Mouse (Mus musculus) embryo, embryonic 10 days (tissue): ENCODE results near the gene C1qtnf5.

Experiments
- DNase-seq: peaks from one replicate; pipeline ENCODE4 v3.0.0-alpha.2; 2015; ENCODE audit warnings: low spot score

The C1qtnf5 gene

DNA sequence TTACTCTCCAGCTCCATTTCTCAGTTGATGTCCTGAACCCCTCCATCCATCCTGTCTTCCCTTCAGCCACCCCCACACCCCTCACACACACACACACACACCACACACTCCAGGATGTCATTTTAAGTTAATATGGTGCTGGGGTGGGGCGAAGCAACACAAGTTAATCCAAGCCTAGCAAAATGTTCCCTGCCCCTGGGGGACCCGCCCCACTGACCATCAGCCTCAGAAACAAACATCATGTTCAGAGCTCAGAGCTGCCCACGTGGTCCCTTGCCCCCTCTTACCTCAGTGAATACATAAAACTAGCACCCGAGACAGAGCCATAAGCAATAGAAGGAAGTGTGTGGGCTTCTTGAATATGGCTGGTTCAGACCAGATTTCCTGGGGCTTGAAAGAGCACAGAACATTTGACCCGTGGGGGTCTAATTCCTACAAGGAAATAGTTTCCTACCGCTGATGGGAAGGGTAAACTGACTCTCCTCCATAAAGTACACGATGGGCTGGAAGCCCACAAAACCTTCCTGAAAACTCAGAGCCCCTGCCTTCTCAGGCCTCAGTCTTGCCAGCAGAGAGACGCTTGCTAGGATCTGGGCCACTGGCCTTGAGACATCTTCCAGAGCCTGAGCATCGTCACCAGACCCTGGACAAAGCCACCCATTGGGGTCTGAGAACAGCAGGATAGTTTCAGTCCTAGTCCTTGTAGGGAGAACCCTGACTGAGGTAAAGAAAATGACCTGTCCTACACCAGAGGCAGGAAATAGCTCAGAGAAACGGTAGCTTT lies 26.9 kb upstream of the C1qtnf5 start:
- no peak for DNase-seq

DNA sequence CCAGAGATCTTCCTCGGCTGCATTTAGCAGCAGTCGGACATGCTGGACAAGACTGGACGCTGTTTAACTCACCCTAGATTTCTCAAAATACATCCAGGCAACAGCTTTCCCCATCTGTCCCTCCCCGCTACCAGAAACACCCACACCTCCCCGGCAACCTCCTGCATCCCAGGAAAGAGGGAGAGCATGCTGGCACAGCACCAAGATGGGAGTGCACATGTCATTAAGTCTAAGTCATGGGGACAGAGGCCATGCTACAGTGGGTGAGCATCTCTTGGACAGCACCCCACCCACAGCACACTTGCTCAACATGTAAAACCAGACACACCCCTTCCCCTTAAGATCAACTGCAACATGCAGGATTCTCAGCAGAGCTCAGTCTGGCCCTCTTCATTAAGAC lies 26.1 kb upstream of the C1qtnf5 start:
- DNase-seq = no peak

- DNase-seq = no peak
These were observed 25.5 kb upstream of the C1qtnf5 start for GRCm38 (mm10) chr9:44081581-44081980.

DNA sequence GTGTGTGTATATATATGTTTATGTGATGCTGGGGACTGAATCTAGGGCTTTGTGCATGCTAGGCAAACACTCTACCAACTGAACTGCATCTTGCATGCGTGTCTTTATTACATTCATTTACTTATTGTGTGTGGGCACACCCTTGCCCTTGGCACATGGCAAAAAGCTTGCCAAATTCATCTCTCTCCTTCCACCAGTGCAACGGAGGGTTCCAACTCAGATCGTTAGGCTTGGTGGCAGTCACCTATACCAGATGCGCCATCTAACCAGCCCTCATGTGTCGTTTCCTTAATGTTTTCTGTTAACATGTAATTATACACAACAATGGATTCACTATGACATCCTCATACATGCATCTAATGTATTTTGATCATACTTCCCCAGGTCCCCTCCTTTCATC lies 24.8 kb upstream of the C1qtnf5 start:
- DNase-seq = no peak

DNA sequence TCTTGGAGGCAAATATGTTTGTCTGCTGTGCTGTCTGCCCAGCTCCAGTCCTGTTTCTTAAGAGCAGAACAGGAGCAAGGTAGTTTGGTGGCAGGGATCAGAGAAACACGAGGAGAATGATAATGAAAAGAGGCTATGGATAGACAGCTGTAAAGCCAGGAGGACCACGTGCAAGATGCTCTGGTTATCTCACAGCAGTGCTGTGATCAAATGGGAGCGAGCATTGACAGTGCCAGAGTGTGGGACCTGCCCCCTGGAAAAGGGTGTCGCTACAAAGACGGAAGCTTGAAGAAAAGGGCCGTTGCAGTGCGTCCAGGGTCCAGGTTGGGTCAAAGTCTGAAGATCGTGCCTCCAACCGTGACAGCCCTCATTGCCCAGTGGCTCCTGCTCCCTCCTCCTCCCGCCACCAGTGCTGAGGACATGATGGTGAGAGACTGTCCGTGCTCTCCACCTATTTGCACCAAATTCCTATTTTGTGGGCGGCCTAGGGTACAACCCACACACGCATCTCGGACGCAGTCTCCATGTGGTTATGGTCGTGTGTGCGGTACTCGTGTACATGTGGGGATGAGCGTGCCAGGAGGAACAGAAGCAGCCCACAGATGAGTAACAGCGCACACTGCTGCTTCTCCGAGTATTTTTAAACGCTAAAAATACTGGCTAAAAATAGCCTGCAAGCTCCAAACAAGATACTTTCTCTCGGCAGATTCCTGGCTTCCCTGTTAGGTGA lies 23.5 kb upstream of the C1qtnf5 start:
- peak; percentile 25 for DNase-seq

GRCm38 (mm10) chr9:44084236-44084635 lies 22.8 kb upstream of the C1qtnf5 start:
- DNase-seq = peak; percentile 36

GRCm38 (mm10) chr9:44084659-44085229 lies 22.3 kb upstream of the C1qtnf5 start:
- DNase-seq = peak; percentile 89

DNA sequence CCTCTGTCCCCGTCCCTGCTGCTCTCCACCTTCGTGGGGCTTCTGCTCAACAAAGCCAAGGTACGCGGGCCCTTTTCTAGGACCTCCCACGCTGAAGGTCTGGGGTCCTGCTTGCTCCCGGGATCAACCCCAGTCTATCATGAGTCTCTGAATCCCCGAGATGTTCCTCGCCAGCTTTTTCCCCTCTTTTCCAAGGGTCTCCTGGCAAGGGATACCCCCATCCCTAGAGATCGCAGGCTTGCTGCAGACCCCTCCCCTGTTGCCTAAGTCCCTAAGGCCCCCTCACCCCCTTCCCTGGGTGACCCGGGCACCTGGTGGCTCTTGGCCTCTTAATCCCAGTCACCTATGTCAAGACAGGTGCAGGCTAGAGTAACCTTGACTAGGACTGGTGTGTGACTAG lies 21.8 kb upstream of the C1qtnf5 start:
- no peak for DNase-seq

DNA sequence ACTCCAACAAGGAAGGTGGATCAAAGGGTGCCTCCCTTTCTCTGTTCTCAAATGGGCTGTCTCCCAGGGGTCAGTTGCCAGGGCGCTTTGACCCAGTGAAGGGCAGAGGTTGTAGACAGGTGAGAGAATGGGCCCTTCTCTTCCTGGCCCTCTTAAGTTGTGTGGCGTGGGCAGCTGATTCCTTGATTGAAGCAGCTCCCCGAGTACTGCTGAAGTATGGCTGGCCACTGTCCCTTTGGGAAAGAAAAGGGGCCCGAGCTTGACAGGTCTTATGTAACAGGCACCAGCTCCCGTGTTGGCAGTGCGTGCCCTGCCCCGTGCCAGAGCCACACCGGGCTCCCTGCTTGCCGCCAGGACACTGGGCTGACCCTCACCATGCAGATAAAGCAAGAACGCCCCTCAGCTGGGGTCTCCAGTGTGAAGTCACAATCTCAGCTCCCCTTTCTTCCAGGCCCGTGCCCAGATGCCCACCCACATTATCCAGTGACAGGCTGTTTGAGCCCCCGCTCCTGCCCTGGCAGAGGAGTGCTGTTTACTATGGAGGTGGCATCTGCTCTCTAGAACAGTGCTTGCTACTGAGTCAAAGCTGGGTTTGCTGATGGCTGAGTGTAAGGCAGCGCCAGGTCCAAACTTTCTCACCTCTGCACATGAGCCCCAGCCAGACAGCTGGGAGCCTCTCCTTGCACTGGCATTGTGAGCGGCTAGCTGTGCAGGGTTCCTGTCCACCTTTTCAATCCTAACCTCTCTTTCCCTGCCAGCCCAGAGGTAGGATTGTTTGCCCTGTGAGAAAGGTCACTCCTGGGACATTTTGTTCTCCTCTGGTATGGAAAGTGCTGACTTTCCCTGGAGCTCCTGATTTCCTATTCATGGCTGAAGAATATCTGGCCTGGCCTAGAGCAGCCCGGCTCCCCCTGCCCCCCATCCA lies 21.0 kb upstream of the C1qtnf5 start:
- no peak for DNase-seq

DNA sequence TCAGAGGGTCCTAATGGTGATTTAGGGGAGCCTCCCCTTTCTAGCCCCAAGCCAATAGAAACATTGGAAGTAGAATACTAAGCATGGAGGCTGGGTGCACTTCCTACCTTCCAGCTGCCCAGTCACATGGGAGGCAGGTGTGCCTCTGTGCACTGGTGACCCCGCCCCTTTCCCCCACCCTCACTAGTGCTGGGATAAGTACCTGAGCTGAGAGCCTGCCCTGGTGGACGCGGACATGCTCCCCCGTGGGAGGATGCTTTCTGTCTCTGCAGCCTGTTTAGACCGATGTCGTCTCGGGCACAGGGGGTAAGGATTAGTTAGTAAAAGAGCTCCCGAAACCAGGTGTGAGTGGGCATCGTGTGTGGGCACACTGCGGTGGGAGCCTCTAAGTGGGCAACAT lies 20.1 kb upstream of the C1qtnf5 start:
- DNase-seq = no peak

GRCm38 (mm10) chr9:44087761-44088455 lies 19.1 kb upstream of the C1qtnf5 start:
- peak; percentile 59 for DNase-seq

DNA sequence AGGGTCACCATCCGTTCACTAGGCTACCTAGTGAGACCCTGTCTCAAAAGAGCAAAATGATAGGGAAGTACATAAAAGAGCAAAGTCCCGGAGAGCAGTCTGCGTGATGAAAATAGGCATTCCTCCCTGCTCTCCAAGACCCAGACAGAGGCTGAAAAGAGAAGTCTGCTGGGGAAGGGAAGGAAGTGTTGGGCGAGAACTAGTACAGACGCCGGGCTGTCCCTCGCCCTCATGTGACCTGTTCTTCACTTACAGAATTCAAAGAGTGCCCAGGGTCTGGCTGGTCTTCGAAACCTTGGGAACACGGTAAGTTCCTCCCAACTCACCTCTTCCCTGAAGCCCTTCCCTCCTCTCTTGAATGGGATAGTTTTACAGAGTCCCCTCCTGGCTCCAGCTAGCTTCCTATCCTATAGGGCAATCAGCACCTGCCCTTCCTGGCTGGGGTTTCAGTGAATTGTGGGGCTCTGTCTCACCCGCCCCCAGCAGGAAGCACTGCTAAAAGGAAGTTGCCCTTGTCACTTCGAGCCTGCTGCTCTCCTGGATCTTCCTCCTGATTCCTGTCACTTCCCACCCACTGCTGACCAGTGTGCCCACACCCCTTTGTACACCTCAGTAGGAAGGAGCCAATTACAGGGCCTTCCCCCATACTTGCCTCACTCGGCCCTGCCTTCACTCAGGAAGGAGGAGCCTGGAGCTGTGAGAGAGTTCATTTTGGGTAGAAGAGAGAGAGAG lies 18.0 kb upstream of the C1qtnf5 start:
- no peak for DNase-seq

- peak; percentile 87 for DNase-seq
These were observed 13.2 kb upstream of the C1qtnf5 start for GRCm38 (mm10) chr9:44093612-44094503.

GRCm38 (mm10) chr9:44094737-44095136 lies 12.3 kb upstream of the C1qtnf5 start:
- no peak for DNase-seq

GRCm38 (mm10) chr9:44095781-44096180 lies 11.3 kb upstream of the C1qtnf5 start:
- DNase-seq = no peak

- peak; percentile 53 for DNase-seq
These were observed 10.5 kb upstream of the C1qtnf5 start for GRCm38 (mm10) chr9:44096536-44096935.

- DNase-seq = peak; percentile 43
These were observed 5.6 kb upstream of the C1qtnf5 start, which contains the start of gene Mfrp for GRCm38 (mm10) chr9:44101490-44101889. Gene Mfrp, plus strand, starts transcription at chr9:44101729.

DNA sequence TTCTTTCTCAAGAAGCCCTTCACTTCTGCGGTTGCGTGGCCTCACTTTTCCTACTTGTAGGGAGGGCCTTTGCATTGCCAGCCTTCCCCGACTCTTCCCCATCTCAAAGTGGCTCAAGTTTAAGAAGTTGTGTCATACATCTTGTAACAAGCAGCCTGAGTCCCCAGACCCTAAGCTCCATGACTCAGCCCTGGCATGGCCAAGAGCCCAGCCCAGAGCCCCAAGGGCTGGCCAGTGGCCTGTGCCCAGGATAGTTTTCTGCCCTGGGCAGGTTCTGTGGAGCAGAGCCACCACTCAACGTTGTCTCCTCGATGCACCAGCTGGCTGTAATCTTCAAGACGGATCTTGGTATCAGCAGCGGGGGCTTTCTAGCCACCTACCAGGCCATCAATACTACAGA lies 2.2 kb upstream of the C1qtnf5 start:
- no peak for DNase-seq

DNA sequence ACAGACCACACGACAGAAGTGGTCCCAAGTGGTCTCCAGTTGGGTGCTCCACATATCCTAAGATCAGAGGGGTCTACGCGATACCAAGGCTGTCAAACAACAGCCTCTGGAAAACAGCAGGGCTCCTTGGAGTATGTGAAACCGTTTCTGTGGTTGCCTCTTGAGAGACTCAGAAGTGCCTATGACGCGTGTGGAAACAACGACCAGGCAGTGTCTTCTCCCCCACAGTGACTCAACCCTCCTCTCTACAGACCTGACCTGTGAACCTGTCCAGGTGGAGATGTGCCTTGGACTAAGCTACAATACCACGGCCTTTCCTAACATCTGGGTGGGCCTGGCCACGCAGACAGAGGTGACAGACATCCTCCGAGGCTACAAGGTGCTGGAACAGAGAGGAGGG lies 1.3 kb upstream of the C1qtnf5 start:
- DNase-seq = no peak

- no peak for DNase-seq
These were observed 863 bp upstream of the C1qtnf5 start for GRCm38 (mm10) chr9:44106182-44106581.
